Mouse (Mus musculus) adrenal gland, postnatal 10 days (tissue): ENCODE measurements around the gene Slc52a3. TPM values are rescaled to one million over a fixed set of nuclear protein-coding genes. Genes with fewer than 3 reads are reported as not detected.
A peak's percentile ranks its signal among the peaks of the same experiment; 100 is the strongest.

Source experiments
- DNase-seq: peaks from one replicate; pipeline ENCODE4 v3.0.0; 2021; ENCODE audit warnings: mixed read lengths
- long read RNA-seq, 2 experiments: library from polyadenylated mRNA; stranded (forward); transcript quantifications; one replicate each; pipeline ENCODE4 v2.0.0; 2021
- total RNA-seq, 2 experiments: library from RNA; stranded (reverse); gene quantifications; 2 replicates each; pipeline ENCODE4 v1.2.3; 2021

Gene Slc52a3
- total RNA-seq, result 1 to 10 TPM; 1.6 to 2.2 TPM
- long read RNA-seq, experiment 1, partial matches to known transcripts, result 0 of 4 reads
- long read RNA-seq, experiment 1, other reads (novel, unspliced or antisense), result 1 of 4 reads
- long read RNA-seq, experiment 2, partial matches to known transcripts, result 2 of 7 reads
- long read RNA-seq, experiment 2, other reads (novel, unspliced or antisense), result 1 of 7 reads

DNA sequence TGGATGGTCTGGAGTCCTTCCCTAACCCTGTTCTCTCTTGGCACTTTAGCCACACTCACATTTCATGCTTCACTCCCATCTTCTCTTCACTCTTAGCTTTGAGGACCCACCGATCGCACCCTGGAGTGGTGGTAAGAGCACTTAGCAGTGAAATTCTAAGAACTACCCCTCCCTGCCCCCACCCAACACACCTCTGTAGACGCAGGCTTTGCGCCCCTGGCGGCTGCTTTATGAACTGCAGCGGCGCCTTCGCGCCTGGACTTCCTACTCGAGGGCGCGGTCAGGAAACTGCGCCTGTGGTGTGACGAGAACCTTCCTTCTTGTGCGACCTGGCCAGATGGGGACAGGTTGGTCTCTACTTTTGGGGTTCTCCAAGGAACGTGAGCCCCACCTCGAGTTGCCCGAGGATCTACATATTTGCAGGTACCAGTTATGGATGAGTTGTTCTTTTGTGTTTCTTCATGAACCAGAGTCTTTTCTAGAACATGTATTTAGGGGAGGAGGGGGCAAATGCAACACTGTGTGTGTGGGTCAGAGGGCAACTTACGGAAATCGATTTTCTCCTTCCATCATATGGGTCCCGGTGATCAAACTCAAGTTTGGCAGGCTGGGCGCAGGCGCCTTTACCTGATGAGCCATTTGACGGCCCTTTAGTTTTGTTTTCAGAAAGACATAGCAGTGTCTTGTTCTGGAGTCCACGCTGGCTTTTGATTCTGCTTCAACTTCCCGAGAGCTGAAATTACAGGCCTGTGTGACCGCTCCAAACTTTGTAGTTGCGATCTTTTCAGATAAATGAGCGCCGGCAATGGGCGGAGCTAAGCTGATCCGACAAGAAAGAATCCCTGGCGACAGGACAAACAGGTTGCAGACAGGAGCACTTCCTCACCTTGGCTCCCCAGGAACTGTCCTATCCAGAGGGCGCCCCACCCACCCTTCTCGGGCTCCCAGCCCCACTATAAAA is at the start of gene Slc52a3:
TSS of gene Slc52a3 (plus strand) at position 283 of the 961 bp plus-strand sequence.
- peak; percentile 93 for DNase-seq

DNA sequence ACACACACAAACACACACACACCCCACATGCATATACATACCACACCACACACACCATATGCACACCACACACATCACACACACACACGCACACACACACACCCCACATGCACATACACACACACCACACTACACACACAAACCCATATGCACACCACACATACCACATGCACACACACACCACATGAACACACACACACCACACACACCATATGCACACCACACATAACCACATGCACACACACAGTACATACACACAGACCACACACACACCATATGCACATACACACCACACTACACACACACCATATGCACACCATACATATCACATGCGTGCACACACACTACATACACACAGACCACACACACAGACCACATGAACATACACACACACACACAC is 48.7 kb upstream of the Slc52a3 start:
- no peak for DNase-seq

DNA sequence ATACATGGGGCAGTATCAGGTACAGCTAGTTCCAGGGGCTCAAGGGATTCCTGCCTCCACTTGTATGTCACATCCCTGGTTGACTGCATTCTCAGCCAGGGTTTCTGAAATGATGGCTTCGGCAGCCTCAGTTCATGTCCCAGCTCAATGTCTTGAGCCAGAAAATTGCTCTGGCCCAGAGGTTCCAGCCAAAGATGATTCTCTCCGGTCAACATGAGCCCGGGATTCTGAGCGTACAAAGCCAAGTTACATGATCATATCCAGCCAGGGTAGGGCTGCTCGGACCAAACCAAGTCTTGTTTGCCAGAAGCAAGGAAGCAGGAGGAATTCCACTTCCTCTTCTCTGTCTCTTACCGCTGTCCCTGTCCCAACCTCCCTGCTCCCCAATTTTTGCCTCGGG is 48.0 kb upstream of the Slc52a3 start:
- no peak for DNase-seq

DNA sequence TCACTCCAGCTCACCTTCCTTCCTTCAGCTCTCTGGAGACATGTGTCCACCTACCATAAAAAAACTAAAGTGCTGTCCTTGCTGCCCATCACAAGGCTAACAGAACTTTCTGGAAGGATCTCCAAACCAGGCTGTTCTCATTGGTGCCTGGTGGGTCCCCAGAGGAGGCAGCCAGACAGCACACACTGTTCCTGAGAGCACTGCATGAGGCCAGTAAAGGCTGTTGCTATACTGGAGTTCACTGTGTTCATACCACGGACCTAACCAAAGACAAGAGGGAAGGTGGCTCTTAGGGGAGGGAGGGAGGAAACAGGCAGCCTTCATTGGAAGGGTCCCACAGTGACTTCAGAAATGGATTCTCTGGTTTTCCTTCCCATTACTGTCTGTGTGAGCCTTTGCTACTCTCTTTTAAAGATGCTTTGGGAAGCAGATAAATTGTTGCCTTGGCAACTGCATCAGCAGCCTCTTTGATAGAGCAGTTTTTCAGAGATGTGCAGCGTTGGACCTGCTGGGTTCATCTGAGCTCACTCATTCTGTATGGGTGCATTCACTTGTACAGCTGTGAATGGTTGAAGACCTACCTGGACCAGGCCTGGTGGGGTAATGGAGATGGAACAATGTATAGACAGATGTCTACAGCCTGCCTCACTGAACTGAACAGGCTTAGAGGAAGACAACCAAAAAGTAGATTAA is 47.1 kb upstream of the Slc52a3 start:
- DNase-seq, result no peak

DNA sequence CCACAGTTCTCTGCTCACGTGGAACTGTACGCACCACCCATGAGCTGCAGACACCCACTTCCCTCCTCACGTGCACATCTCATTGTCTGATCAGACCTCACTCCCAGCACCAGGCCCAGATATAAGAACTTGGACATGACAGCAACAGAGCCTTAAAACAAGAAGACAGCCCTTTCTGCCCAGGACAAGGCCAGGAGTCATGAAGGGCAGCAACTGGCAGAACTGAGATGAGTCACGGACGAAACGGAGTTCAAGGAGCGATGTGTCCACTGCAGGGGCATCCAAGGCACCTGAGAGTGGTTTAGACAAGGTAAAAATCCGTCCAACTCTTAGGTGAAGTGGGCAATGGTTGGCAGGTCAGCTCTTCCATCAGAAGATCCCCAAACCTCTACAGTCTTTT is 42.6 kb upstream of the Slc52a3 start:
- no peak for DNase-seq

DNA sequence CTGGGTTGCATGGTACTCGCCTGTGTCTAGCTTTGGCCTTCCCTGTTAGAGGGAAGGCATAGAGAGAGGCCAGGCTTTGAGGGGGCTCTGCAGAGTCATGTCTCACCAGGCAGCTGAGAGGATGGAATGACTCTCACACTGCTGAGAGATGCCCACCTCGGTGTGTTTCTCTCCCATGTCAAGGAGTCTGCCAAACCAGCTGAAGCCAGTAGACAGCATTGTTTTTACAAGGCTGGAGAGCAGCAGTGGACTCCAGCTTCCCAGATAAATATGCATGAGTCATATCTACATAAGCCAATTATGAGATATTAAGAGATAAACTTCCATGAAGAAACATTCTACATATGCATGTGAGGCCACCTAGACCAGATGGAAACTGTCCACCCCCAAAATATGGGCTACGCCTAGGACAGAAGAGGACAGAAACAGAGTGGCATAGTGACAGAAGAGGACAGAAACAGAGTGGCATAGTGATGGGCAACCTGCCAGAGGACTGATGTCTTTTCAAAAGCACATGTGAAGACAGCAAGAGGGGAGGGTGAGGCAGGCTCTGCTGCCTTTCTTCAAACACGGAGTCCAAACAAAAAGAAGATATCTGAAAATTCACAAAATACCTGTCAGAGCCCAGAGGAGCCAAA is 39.7 kb upstream of the Slc52a3 start:
- DNase-seq, result peak; percentile 24

DNA sequence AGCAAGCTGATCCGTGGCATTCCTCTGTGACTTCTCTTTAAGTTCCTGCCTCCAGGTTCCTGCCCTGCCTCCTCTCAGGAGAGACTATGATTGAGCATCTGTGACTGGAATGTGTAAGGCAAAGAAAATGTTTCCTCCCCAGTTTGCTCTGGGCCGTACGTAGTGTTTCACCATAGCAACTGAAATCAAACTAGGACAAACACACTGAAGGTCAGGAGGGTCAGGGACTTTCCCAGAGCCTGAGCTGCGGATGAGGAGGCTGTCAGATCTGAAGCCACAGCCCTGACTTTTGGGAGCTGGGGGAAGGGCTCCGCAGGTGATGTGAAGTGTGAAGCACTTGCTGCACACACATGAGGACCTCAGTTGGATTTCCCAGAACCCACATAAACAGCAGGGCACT is 37.0 kb upstream of the Slc52a3 start:
- DNase-seq, result peak; percentile 55

DNA sequence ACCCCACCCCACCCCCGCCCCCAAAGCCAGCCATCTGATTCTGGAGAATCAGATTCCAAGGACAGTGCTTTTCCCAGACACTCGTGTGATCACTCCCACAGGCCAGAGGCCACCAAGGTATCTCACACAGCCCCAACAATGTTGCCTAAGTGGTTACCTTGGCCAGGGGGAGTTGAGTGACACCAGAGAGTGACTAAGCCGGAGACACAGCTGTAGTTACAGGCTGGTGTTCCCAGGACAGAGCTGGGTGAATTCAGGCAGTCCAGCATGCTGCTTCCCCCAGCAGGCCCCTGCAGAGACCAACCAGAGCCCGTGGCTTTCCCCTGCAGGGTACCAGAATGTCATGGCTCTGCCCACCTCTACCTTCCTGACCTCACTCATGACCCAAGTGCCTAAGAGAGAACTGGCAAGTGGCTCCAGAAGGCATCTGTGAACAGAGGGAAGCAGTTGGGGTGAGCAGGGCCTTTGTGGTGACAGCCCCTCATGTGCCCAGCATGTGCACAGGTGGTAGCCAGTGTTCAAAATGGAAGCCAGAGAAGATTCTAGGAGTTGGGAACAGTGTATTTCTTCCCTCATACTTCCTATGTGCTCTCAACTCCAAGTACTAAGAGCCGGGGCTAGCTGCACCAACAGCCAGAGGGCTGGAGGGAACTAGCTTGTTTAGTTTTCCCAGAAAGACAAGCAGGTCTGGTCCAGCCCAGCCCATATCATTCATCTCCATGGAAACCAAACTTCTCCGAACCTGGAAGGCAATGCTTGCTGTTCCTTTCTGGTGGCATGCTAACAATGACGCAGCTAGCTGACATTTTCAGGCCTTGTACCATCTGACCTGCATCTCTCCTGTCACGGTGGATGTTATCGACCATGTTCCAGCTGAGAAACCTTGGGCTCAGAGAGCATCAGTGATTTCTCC is 34.8 kb upstream of the Slc52a3 start:
- no peak for DNase-seq

DNA sequence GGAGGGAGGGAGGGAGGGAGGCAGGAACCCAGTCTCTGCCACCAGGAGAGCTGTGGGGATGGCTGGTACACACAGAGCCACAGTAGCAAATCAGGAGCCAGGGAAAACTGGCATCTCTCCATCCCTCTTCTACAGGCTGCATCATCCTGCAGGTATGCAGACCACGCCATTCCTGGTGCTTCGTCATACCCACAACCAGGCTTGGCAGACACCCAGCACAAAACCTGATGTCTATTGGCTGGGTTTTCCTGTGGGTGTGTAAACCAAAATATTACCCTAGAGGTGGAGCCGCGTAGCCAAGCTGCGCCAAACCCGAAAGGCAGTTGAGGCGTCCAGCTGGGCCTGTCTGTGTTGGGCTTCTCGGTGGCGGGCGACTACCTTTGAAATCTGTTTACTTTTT is 33.8 kb upstream of the Slc52a3 start:
- DNase-seq, result peak; percentile 38

DNA sequence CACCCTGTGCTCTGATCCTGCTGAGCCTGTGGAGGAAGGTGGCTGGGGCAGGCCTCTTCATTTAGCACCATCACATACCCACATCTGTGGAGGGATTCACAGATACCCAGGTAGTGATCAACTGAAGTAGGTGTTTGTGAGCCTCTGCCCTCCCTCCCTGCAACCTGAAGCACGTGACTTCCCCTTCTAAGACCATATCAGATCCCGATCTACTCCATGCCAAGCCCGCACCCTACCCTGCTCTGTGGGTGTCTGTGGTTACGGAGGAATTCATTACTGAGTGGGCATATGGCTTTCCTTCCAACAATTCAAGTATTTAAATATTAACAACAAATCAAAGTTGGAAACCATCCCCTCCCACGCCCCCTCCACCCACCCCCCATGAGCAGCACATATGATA is 33.0 kb upstream of the Slc52a3 start:
- DNase-seq, result no peak

DNA sequence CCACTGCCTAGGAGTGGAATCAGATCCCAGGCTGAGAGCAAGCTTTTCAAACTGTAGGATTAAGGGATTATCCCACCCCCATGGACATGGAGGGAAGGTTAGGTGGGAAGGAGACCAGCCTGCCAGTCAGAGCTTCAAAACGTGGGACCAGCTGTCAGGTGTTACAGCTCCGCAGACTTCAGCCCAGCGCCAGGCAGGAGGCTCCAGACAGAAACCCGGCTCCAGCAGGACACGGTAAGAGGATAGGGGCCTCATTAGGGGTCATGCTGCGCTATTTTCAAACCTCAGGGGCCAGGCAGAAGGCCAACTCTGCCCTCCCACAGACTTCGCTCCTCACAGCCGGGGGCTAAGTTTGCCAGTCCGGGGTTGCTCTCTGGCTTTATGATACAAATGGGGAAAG is 32.3 kb upstream of the Slc52a3 start:
- no peak for DNase-seq

DNA sequence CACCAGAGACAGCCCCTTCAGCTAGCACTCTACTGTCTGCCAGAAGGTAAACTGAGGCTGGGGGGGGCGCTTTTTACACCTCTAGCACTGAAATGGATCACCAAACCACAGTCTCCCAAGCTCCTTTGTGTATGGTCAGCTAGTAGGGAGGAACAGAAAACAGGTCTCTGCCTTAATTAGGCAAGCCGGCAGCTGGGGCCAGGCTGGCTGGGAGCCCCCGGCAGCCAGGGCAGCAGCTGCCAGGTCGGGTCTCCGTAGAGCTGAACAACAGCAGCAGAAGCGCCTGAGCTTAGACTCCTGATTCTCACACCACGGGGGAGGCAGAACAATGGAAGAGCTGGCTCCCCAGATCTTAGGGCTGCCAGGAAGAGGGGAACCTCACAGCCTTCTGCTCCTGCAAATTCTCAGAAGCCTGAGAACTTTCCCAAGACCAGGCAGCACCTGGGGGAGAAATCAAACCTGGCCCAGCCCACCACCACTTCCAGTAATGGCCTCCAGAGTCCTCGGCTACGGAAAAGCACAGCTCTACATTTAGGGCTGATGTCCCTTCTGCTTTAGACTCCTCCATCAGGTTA is 29.0 kb upstream of the Slc52a3 start:
- DNase-seq, result no peak

DNA sequence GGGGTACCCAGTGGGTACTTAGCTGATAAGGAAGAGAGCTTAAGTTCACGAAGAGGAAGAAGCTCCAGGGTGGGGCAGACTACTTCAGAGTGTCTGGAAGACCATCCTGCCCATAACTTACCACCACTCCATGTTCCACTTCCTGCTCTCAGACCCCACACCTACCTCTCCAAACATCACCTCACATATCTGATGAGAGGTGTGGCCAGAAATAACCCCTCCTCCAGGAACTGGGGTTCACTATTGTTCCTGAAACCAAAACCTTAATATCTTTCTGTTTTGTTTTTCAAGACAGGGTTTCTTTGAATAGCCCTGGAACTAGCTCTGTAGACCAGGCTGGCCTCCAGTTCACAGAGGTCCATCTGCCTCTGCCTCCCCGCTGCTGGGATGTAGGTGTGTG is 28.5 kb upstream of the Slc52a3 start:
- DNase-seq, result no peak

DNA sequence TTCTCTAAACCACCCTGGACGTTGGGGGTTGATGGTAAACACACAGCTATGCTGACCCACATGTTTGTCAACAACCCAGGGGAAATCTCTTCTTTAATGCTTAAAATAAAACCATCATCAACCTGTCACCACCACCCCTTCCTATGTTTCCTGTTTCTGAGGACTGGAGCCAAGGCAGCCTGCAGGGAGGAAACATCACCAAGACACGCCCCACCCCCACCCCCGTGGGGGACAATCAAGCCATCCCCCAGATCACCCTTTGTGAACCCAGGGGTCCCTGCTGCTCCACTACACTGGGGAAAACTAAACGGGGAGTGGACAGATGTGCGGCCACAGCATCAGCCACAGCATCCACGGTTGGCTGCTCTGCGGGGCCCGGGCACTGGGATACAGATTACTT is 27.9 kb upstream of the Slc52a3 start:
- DNase-seq, result peak; percentile 20

DNA sequence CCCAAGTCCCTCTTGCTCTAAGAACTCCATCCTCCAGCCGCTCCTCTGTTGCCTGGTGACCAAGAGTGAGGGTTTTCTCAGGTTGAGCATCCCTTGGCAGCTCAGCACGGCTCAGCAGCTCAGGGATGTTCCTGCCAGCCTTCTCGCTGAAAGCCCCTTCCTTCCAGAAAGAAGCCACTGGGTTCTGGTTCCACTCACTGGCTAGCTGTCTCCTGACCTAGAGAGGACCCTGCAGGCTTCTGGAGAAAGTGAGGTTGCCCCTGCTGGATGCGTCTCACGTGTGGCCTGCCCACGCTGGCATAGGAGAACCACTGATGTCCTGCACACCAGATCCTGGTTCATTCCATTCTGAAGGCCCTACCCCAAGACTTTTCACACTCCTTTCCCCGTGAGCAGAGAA is 27.3 kb upstream of the Slc52a3 start:
- DNase-seq, result no peak

DNA sequence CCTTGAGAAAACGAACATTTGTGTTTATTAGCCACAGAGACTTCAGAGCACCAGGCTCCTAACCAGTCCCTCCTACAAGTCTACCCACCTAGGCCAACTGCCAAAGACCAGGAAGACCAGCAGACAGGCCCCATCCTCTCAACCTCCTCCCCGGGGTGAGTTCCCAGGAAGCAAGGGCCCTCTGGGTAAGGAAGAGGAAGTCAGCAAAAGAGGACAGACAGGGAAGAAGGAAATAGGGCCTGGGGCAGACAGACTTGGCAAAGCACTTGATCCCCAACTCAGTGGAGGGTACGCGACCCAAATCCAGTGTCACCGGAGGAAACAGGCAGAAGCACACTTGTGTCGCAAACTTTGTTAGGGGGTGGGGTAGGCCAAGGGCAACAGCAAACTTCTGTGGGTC is 26.9 kb upstream of the Slc52a3 start:
- no peak for DNase-seq

DNA sequence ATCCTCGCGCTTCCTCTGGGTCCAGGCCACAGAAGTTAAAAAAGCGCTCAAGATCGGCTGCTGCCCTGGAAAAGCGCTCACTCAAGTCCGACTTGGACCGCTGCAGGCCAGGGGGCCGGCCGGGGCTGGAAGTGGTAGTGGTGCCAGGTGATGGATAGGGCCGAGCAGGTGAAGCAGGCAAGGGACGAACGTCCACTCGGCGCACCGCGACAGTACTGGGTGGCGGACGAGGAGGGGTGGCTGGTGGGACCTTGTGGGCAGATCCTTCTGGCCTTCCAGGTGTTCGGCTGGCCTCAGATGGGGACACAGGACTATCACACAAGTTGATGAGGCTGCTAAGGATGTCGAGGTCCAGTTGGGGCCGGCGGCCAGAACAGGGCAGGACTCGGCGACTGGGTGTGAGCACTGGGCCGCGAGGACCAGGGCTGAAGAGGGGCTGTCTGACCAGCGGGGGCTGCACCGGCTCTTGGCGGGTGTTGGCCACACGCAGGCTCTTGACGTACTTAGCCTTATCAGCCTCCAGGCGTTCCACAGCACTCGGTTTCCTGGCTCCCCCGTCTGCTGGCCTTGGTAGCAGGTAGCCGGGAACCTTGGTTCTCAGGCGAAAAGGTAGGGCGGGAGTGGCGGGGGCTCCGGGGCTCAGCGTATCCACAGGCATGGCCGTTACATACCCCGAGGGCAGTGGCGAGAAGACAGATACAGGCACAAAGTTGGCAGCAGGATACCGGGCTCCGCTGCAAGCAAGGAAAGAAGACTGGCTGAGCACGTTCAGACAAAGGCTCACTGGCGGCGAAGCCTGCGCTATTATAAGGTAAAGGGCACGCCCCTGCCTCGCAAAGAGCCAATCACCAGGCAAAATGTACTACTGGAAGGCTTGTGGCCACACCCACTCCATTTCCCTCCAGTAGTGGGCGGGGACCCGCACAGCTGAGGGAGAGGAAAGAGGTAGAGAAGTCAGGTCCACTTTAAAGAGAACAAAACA is 25.8 kb upstream of the Slc52a3 start:
- DNase-seq, result peak; percentile 83

DNA sequence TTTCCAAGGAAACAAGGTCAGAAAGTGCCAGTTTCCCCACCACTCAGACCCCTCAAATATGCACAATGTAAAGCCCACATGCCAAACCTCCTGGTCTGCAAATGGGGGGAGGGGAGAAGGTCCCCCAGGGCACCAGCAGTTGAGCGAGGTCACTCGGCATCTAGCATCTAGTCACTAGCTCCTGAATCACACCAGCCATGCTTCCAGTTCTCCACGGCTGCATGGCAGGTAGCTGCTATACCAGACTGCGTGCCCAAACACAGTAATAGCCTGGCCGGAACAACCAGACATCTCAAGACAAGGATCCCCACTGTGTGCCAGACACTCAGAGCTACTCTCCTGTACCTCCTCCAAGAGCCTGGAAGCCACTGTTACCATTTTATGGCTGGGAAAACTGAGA is 24.6 kb upstream of the Slc52a3 start:
- DNase-seq, result no peak

DNA sequence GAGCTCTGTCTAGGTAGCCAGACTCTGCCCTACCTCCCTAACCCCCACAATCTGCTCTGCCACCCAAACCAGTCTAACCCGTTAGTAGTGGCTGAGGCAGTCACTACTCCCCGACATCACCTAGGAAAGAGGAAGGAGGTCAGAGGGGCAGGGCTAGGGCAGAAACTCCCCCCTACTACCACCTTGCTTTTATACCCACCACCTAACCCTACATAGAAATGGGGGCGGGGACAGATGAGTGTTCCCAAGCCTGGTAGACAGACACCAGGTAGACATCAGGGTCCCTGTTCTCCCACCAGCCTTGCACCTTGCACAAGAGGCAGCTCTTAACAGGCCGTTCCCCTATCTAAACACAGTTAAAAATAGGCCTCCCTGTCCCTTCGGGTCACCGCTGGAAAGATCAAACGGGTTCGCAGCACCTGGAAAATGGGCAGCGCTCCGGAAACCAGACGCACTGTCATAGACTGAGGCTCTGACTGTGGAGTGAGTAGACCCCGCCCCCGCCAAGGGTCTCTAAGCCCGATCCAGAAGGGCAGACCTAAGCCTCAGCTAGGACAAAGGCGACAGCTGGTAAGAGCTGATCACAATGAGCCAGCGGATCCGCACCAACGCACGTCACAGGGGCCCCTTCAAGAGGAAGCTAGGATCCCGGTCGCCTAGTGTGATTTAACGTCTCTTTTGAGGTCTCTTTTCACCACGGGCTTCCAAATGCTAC is 23.3 kb upstream of the Slc52a3 start:
- peak; percentile 26 for DNase-seq
